ENCODE assay signal across 8 mouse cellular contexts in the genomic region with DNA sequence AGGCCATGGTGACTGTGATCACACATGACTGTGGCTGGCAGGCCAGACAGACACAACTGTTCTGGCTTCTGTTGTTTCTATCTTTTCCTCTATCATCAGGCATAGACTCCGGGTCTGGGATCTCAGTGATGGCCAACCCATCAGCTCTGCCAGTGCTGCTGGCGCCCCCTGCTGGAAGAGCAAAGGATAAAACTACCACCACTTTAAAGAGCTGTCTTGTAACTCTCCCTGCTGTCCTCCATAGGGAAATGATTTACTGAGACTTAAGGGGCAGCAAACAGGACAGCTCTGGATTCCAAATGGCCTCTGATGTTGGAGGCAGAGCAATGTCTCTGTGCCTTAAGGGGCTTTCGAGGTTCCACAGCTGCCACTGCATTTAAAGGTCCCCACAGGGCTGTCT. TPM values are rescaled to one million over a fixed set of nuclear protein-coding genes. Genes with fewer than 3 reads are reported as not detected.
DNase-seq lines count a peak whose midpoint lies in the region; ATAC-seq and TF ChIP-seq lines count a peak whose summit lies in the region.
"Not testable (repeated sequence)": the region's sequence is repeated elsewhere in the genome, so short reads cannot be mapped to it uniquely, and the experiment has no call there.

No protein-coding gene starts in this region.

- H3K27ac ChIP-seq in forebrain, embryonic 11.5 days (ENCODE audit: low read depth, low read length); heart, embryonic 10.5 days; layer of hippocampus, adult 2 months; liver, postnatal 0 days (ENCODE audit: low read depth); midbrain, postnatal 0 days (ENCODE audit: low read depth, low read length): not testable (repeated sequence)

- CTCF ChIA-PET in Patski (lab: Charles Lee): not testable (repeated sequence)

- DNase-seq in Patski (ENCODE audit: low read depth, low spot score); forebrain, embryonic 11.5 days (ENCODE audit: low spot score); layer of hippocampus, adult 2 months (ENCODE audit: low spot score in 2 of 2); liver, postnatal 0 days; midbrain, postnatal 0 days (ENCODE audit: low spot score): not testable (repeated sequence)
- DNase-seq in heart, embryonic 10.5 days (ENCODE audit: low spot score): peak; percentile 35

- not testable (repeated sequence) for H3K36me3 ChIP-seq in forebrain, embryonic 11.5 days (ENCODE audit: control insufficient read depth, insufficient read depth, low read length); heart, embryonic 10.5 days; liver, postnatal 0 days (replicated peaks; ENCODE audit: insufficient read depth, low read length); midbrain, postnatal 0 days (ENCODE audit: insufficient read depth, low read length)

- H3K4me3 ChIP-seq in forebrain, embryonic 11.5 days (ENCODE audit: low read depth, low read length); heart, embryonic 10.5 days; layer of hippocampus, adult 2 months; liver, postnatal 0 days (ENCODE audit: low read depth, low read length); midbrain, postnatal 0 days (ENCODE audit: low read depth, low read length): not testable (repeated sequence)

- not testable (repeated sequence) for H3K9ac ChIP-seq in forebrain, embryonic 11.5 days (ENCODE audit: low read length); liver, postnatal 0 days (replicated peaks); midbrain, postnatal 0 days (replicated peaks; ENCODE audit: low read length, poor library complexity, severe bottlenecking)

- H3K9me3 ChIP-seq in forebrain, embryonic 11.5 days (ENCODE audit: control insufficient read depth, low read length); heart, embryonic 10.5 days; liver, postnatal 0 days (ENCODE audit: low read length); midbrain, postnatal 0 days (ENCODE audit: low read length): not testable (repeated sequence)

- not testable (repeated sequence) for TF ChIP-seq EP300 in liver, postnatal 0 days (IDR thresholded peaks at IDR 0.05; ENCODE audit: low read depth)

- POLR2A ChIA-PET in Patski (lab: Charles Lee): not testable (repeated sequence)

- ATAC-seq in CD4-positive, CD25-positive, alpha-beta regulatory T cell, adult 4 months: peak; percentile 50
- peak; percentile 32 for ATAC-seq in Patski
- ATAC-seq in forebrain, embryonic 11.5 days (replicated peaks; ENCODE audit: low FRiP score): peak; percentile 14; the same call in 1 of the 2 replicates
- peak; percentile 40 for ATAC-seq in inflammation-experienced regulatory T-cells, adult 6 months
- ATAC-seq in liver, postnatal 0 days: peak; percentile 46
- not testable (repeated sequence) for ATAC-seq in midbrain, postnatal 0 days (ENCODE audit: low FRiP score)

- 41% methylated on average over 2 of the region's 3 CpGs for WGBS in forebrain, embryonic 11.5 days
- 11% methylated on average over 3 of the region's 3 CpGs for WGBS in heart, embryonic 10.5 days
- WGBS in liver, postnatal 0 days (ENCODE audit: insufficient replicate concordance): 22% methylated on average over 2 of the region's 3 CpGs
- 35% methylated on average over 2 of the region's 3 CpGs for WGBS in midbrain, postnatal 0 days

- H3K27me3 ChIP-seq in Patski; forebrain, embryonic 11.5 days (ENCODE audit: control insufficient read depth, insufficient read depth, low read length); heart, embryonic 10.5 days (ENCODE audit: insufficient read depth, poor library complexity, severe bottlenecking); liver, postnatal 0 days (ENCODE audit: insufficient read depth, low read length); midbrain, postnatal 0 days (ENCODE audit: insufficient read depth, low read length): not testable (repeated sequence)

- in situ Hi-C loops in Patski (cut with MboI; ENCODE audit: low pct_unique_long_range_greater_than_20kb): not testable (repeated sequence)

- not testable (repeated sequence) for H3K4me2 ChIP-seq in forebrain, embryonic 11.5 days (ENCODE audit: low read depth, low read length, severe bottlenecking); liver, postnatal 0 days (ENCODE audit: low read depth, low read length); midbrain, postnatal 0 days (ENCODE audit: low read depth, low read length, poor library complexity, severe bottlenecking)

- not testable (repeated sequence) for H3K4me1 ChIP-seq in forebrain, embryonic 11.5 days (replicated peaks; ENCODE audit: control insufficient read depth, insufficient read depth, low read length); heart, embryonic 10.5 days; liver, postnatal 0 days (ENCODE audit: insufficient read depth); midbrain, postnatal 0 days (ENCODE audit: insufficient read depth, low read length)

- peak; percentile 30 for TF ChIP-seq CTCF in Patski (IDR thresholded peaks at IDR 0.05)
- TF ChIP-seq CTCF in layer of hippocampus, adult 2 months (conservative IDR thresholded peaks at IDR 0.05): peak; percentile 60
- peak; percentile 46 for TF ChIP-seq CTCF in liver, postnatal 0 days (IDR thresholded peaks at IDR 0.05; ENCODE audit: low read depth)
- peak; percentile 33; the same call in 1 of the 2 replicates for TF ChIP-seq CTCF in midbrain, postnatal 0 days (IDR thresholded peaks at IDR 0.05)

RNA-seq across cellular contexts. Expression of a gene that starts 4.8 kb away (rescaled TPM):
- polyA plus RNA-seq in CD4-positive, CD25-positive, alpha-beta regulatory T cell, adult 4 months (2017; shearing (Covaris generic)): 1 to 10 TPM; 3.9 to 5.4 TPM
- 8.5 TPM for polyA plus RNA-seq in Patski (2021)
- 10.9 and 12.1 TPM in 2 replicates for polyA plus RNA-seq in forebrain, embryonic 11.5 days (2014; fragmentation: Nextera tagmentation; extraction: Ambion mirVana)
- polyA plus RNA-seq in heart, embryonic 10.5 days (2016; fragmentation: Nextera tagmentation; extraction: Ambion mirVana): 8.7 and 12.9 TPM in 2 replicates
- polyA plus RNA-seq in inflammation-experienced regulatory T-cells, adult 6 months (2017; shearing (Covaris generic)): 1 to 10 TPM; 3.5 to 4.6 (median 4.0) TPM
- 10 to 100 TPM; 21.9 to 28.9 TPM for total RNA-seq in layer of hippocampus, adult 2 months (2021)
- polyA plus RNA-seq in liver, postnatal 0 days (2015; fragmentation: Nextera tagmentation; extraction: Ambion mirVana): 1.7 and 1.9 TPM in 2 replicates
- 10.0 and 15.7 TPM in 2 replicates for total RNA-seq in midbrain, postnatal 0 days (2014; rRNA removed)
- polyA plus RNA-seq in midbrain, postnatal 0 days (2015; fragmentation: Nextera tagmentation; extraction: Ambion mirVana): 24.4 and 24.7 TPM in 2 replicates

RNA-seq across cellular contexts. Expression of a gene that starts 26.9 kb away (rescaled TPM):
- 1 to 10 TPM; 3.3 to 3.8 TPM for polyA plus RNA-seq in CD4-positive, CD25-positive, alpha-beta regulatory T cell, adult 4 months (2017; shearing (Covaris generic))
- polyA plus RNA-seq in Patski (2021): 3.4 TPM
- 0.25 TPM in 1 of 2 replicates, not detected in the other for polyA plus RNA-seq in forebrain, embryonic 11.5 days (2014; fragmentation: Nextera tagmentation; extraction: Ambion mirVana)
- polyA plus RNA-seq in heart, embryonic 10.5 days (2016; fragmentation: Nextera tagmentation; extraction: Ambion mirVana): 0.51 TPM in 1 of 2 replicates, not detected in the other
- 1 to 10 TPM; 1.7 to 2.9 (median 2.7) TPM for polyA plus RNA-seq in inflammation-experienced regulatory T-cells, adult 6 months (2017; shearing (Covaris generic))
- total RNA-seq in layer of hippocampus, adult 2 months (2021): 1 to 10 TPM; 1.1 to 1.4 TPM
- polyA plus RNA-seq in liver, postnatal 0 days (2015; fragmentation: Nextera tagmentation; extraction: Ambion mirVana): 143 and 187 TPM in 2 replicates
- 0.76 TPM in 1 of 2 replicates, not detected in the other for total RNA-seq in midbrain, postnatal 0 days (2014; rRNA removed)
- 0.52 and 0.53 TPM in 2 replicates for polyA plus RNA-seq in midbrain, postnatal 0 days (2015; fragmentation: Nextera tagmentation; extraction: Ambion mirVana)

Comparison
In these comparisons a context has a peak if more than half of its experiments do, and no peak if none do; other contexts are left out.
1. RNA of a gene that starts 26.9 kb away (polyA plus RNA-seq): 143 to 187 TPM in liver, postnatal 0 days; 3.3 to 3.8 TPM in CD4-positive, CD25-positive, alpha-beta regulatory T cell, adult 4 months, 3.4 TPM in Patski (single experiment), 1.7 to 2.9 TPM in inflammation-experienced regulatory T-cells, adult 6 months, 0.52 to 0.53 TPM in midbrain, postnatal 0 days, 0.51 TPM in heart, embryonic 10.5 days and 0.25 TPM in forebrain, embryonic 11.5 days; every median in the first group is over 10 times any median in the second.
2. Peak in every context shown above with its lines, with median percentiles within 50 percentile points of each other: CTCF ChIP-seq.